Mouse (Mus musculus) midbrain, embryonic 14.5 days (tissue): ENCODE data around the gene Ssbp3. TPM values are rescaled to one million over a fixed set of nuclear protein-coding genes. Genes with fewer than 3 reads are reported as not detected.

Source experiments
- ATAC-seq: fragments of 200-750 bp; cut with Nextera tagmentation; 2 replicates; pipeline ENCODE4 v1.8.0; 2017; ENCODE audit warnings: moderate number of reproducible peaks, moderate library complexity; ENCODE audit not compliant: low FRiP score, low TSS enrichment
- DNase-seq: peaks from one replicate; pipeline ENCODE4 v3.0.0-alpha.2; 2015
- H3K27ac ChIP-seq: fragments of 300-500 bp; sonication (generic); replicated peaks from 2 replicates; pipeline ENCODE4 v1.5.1; 2014; ENCODE audit warnings: mild to moderate bottlenecking, low read depth, low read length, moderate library complexity
- H3K27me3 ChIP-seq: fragments of 300-500 bp; sonication (generic); 2 replicates; pipeline ENCODE4 v1.6.1; 2014; ENCODE audit warnings: low read length, control low read depth, mixed read lengths; ENCODE audit not compliant: control insufficient read depth, insufficient read depth
- H3K36me3 ChIP-seq: fragments of 300-500 bp; sonication (generic); 2 replicates; pipeline ENCODE4 v1.6.1; 2014; ENCODE audit warnings: low read length, control low read depth; ENCODE audit not compliant: control insufficient read depth, insufficient read depth
- H3K4me1 ChIP-seq: fragments of 300-500 bp; sonication (generic); 2 replicates; pipeline ENCODE4 v1.6.1; 2014; ENCODE audit warnings: mild to moderate bottlenecking, antibody characterized with exemption, low read length, control low read depth; ENCODE audit not compliant: control insufficient read depth, insufficient read depth
- H3K4me2 ChIP-seq: fragments of 300-500 bp; sonication (generic); 2 replicates; pipeline ENCODE4 v1.6.1; 2014; ENCODE audit warnings: mild to moderate bottlenecking, low read length, moderate library complexity
- H3K4me3 ChIP-seq: fragments of 300-500 bp; sonication (generic); replicated peaks from 2 replicates; pipeline ENCODE4 v1.5.1; 2014; ENCODE audit warnings: low read depth, low read length
- H3K9ac ChIP-seq: fragments of 300-500 bp; sonication (generic); replicated peaks from 2 replicates; pipeline ENCODE4 v1.6.1; 2014; ENCODE audit warnings: mild to moderate bottlenecking, low read length, moderate library complexity
- H3K9me3 ChIP-seq: fragments of 300-500 bp; sonication (generic); 2 replicates; pipeline ENCODE4 v1.6.1; 2016; ENCODE audit warnings: low read length, control low read depth, mixed read lengths; ENCODE audit not compliant: control insufficient read depth
- WGBS: fragments of 180-500 bp; shearing (Covaris S2); extraction: QIAGEN DNeasy Blood & Tissue Kit; methylation state at CpG from one replicate; pipeline ENCODE4 v1.1.7; 2014; 5-methylcytosine and 5-hydroxymethylcytosine counted together
- polyA plus RNA-seq: library from polyadenylated mRNA; unstranded; fragments of >200 nt; fragmentation: Nextera tagmentation; extraction: Ambion mirVana; gene quantifications from 2 replicates; pipeline ENCODE4 v1.2.1, GENCODE M21; 2014

The Ssbp3 gene
- polyA plus RNA-seq, 1 experiment from 2014 or later: 147 TPM

- no peak overlapping the region for H3K4me3 ChIP-seq
- H3K4me2 ChIP-seq: no peak overlapping the region
- H3K27ac ChIP-seq: no peak overlapping the region
- DNase-seq (no peak), ATAC-seq (no peak)
- no peaks in the 10 kb centered on the region for H3K9me3 ChIP-seq
- H3K36me3 ChIP-seq: no peaks in the 10 kb centered on the region
- H3K27me3 ChIP-seq: no peaks in the 10 kb centered on the region
- WGBS: 79% methylated on average over 17 of the region's 17 CpGs
- no peak overlapping the region for H3K9ac ChIP-seq
- H3K4me1 ChIP-seq: peaks cover 16% of the 10 kb centered on the region; the same call in 1 of the 2 replicates
These were observed 188.5 kb downstream of the Ssbp3 start for GRCm38 (mm10) chr4:107098791-107099525.

Other genes with a start within 250 kb of the Ssbp3 start
- gene Ttc4, start 231.8 kb upstream of the Ssbp3 start, polyA plus RNA-seq: 104 and 121 TPM in 2 replicates
- gene Mroh7, start 179.8 kb upstream of the Ssbp3 start, polyA plus RNA-seq: 0.26 and 0.43 TPM in 2 replicates
- not detected in 2 replicates for gene Fam151a, start 176.8 kb upstream of the Ssbp3 start, polyA plus RNA-seq
- gene Acot11, start 105.7 kb upstream of the Ssbp3 start, polyA plus RNA-seq: 0.78 and 1.3 TPM in 2 replicates
- 72.9 and 85.5 TPM in 2 replicates for gene Mrpl37, start 156.2 kb downstream of the Ssbp3 start, polyA plus RNA-seq
- 5.2 and 5.3 TPM in 2 replicates for gene Cyb5rl, start 156.3 kb downstream of the Ssbp3 start, polyA plus RNA-seq
- 0.08 TPM in 1 of 2 replicates, not detected in the other for gene Cdcp2, start 186.2 kb downstream of the Ssbp3 start, polyA plus RNA-seq